In genomic region chr9:110871030-110871429, GRCm38 (mm10) we compare ENCODE assay signal across 9 mouse cellular contexts. TPM values are rescaled to one million over a fixed set of nuclear protein-coding genes. Genes with fewer than 3 reads are reported as not detected.
DNase-seq lines count a peak whose midpoint lies in the region; ATAC-seq and TF ChIP-seq lines count a peak whose summit lies in the region.
"Had no signal": no experiment of that assay in that cellular context is flagged by ENCODE, and none has a peak within 500 bp of the region (broad histone marks: within the 10 kb centered on the region; RNA-seq: fewer than 3 reads in every experiment).

No protein-coding gene starts in this region.

- H3K9me3 ChIP-seq in G1E (replicated peaks), result no peaks in the 10 kb centered on the region
- H3K9me3 ChIP-seq: midbrain, embryonic 12.5 days had no signal

- H3K36me3 ChIP-seq in G1E (replicated peaks), result no peaks in the 10 kb centered on the region
- H3K36me3 ChIP-seq: midbrain, embryonic 12.5 days had no signal

- H3K4me1 ChIP-seq in G1E (ENCODE audit: insufficient read depth, low read depth, low read length), result no peaks in the 10 kb centered on the region

- no peak overlapping the region for H3K4me3 ChIP-seq in G1E (ENCODE audit: low read depth, low read length)
- H3K4me3 ChIP-seq: midbrain, embryonic 12.5 days had no signal

- ATAC-seq in G1E (ENCODE audit: extremely low read depth, insufficient number of reproducible peaks, low FRiP score, poor library complexity, severe bottlenecking), result no peak
- peak; percentile 51; the same call in 1 of the 2 replicates for ATAC-seq in erythroblast, adult 5-6 weeks (replicated peaks; ENCODE audit: low FRiP score, poor library complexity, severe bottlenecking)
- no peak for ATAC-seq in erythroid progenitor cell, adult 5-6 weeks (replicated peaks; ENCODE audit: low FRiP score, poor library complexity, severe bottlenecking)

- DNase-seq in layer of hippocampus, adult 11-12 months (ENCODE audit: low spot score), result peak; percentile 67
- DNase-seq in layer of hippocampus, adult 9-11 months, result no peak
- DNase-seq in G1E (ENCODE audit: low spot score), result peak; percentile 64
- DNase-seq in brain, adult 2 months (ENCODE audit: low read depth, low spot score), result peak; percentile 73
- DNase-seq in layer of hippocampus, adult 9-10 months (ENCODE audit: low spot score), result peak; percentile 24
- peak; percentile 65 for DNase-seq in mesoderm, embryonic 11.5 days (ENCODE audit: low read depth, low spot score)

- H3K27me3 ChIP-seq in G1E (ENCODE audit: insufficient read depth, low read length), result peaks cover 25% of the 10 kb centered on the region

- TF ChIP-seq CTCF in G1E (IDR thresholded peaks at IDR 0.05; ENCODE audit: low read depth, low read length), result peak; percentile 83

RNA-seq across cellular contexts. Expression of gene Als2cl, which starts 8.6 kb away (rescaled TPM):
- total RNA-seq in G1E (2014; fragmentation: Nextera tagmentation), result not detected in 2 replicates
- not detected in 2 replicates for total RNA-seq in G1E (2017)
- not detected in 2 replicates for polyA plus RNA-seq in G1E (2012)
- 0.63 TPM in 1 of 2 replicates, not detected in the other for total RNA-seq in erythroblast, adult 5-6 weeks (2015; ENCODE audit: low replicate concordance)
- total RNA-seq in erythroblast, adult 5-6 weeks (2017; ENCODE audit: low replicate concordance), result not detected in 2 replicates
- total RNA-seq in erythroid progenitor cell, adult 5-6 weeks (2015; ENCODE audit: low replicate concordance), result 0.36 TPM in 1 of 2 replicates, not detected in the other
- 0.26 TPM in 1 of 2 replicates, not detected in the other for total RNA-seq in erythroid progenitor cell, adult 5-6 weeks (2017; ENCODE audit: low replicate concordance)

RNA-seq across cellular contexts. Expression of gene Tmie, which starts 8.9 kb away (rescaled TPM):
- total RNA-seq in G1E (2014; fragmentation: Nextera tagmentation), result not detected in 2 replicates
- 0.11 TPM in 1 of 2 replicates, not detected in the other for total RNA-seq in G1E (2017)
- polyA plus RNA-seq in G1E (2012), result not detected in 2 replicates
- not detected in 2 replicates for total RNA-seq in erythroblast, adult 5-6 weeks (2015; ENCODE audit: low replicate concordance)
- total RNA-seq in erythroblast, adult 5-6 weeks (2017; ENCODE audit: low replicate concordance), result not detected in 2 replicates
- total RNA-seq in erythroid progenitor cell, adult 5-6 weeks (2015; ENCODE audit: low replicate concordance), result not detected in 2 replicates
- not detected in 2 replicates for total RNA-seq in erythroid progenitor cell, adult 5-6 weeks (2017; ENCODE audit: low replicate concordance)

RNA-seq across cellular contexts. Expression of gene Prss50, which starts 13.3 kb away (rescaled TPM):
- not detected in 2 replicates for total RNA-seq in G1E (2014; fragmentation: Nextera tagmentation)
- total RNA-seq in G1E (2017), result not detected in 2 replicates
- not detected in 2 replicates for polyA plus RNA-seq in G1E (2012)
- total RNA-seq in erythroblast, adult 5-6 weeks (2015; ENCODE audit: low replicate concordance), result 7.7 TPM in 1 of 2 replicates, not detected in the other
- not detected in 2 replicates for total RNA-seq in erythroblast, adult 5-6 weeks (2017; ENCODE audit: low replicate concordance)
- total RNA-seq in erythroid progenitor cell, adult 5-6 weeks (2015; ENCODE audit: low replicate concordance), result not detected in 2 replicates
- not detected in 2 replicates for total RNA-seq in erythroid progenitor cell, adult 5-6 weeks (2017; ENCODE audit: low replicate concordance)
- polyA plus RNA-seq: midbrain, embryonic 12.5 days had no signal

RNA-seq across cellular contexts. Expression of gene Prss46, which starts 26.7 kb away (rescaled TPM):
- total RNA-seq in G1E (2014; fragmentation: Nextera tagmentation) (not detected in 2 replicates), G1E (2017) (not detected in 2 replicates)
- not detected in 2 replicates for polyA plus RNA-seq in G1E (2012)
- total RNA-seq in erythroblast, adult 5-6 weeks (2015; ENCODE audit: low replicate concordance), result not detected in 2 replicates
- not detected in 2 replicates for total RNA-seq in erythroblast, adult 5-6 weeks (2017; ENCODE audit: low replicate concordance)
- total RNA-seq in erythroid progenitor cell, adult 5-6 weeks (2015; ENCODE audit: low replicate concordance), result not detected in 2 replicates
- total RNA-seq in erythroid progenitor cell, adult 5-6 weeks (2017; ENCODE audit: low replicate concordance), result not detected in 2 replicates
- polyA plus RNA-seq: midbrain, embryonic 12.5 days had no signal

RNA-seq across cellular contexts. Expression of gene Prss45, which starts 36.6 kb away (rescaled TPM):
- total RNA-seq in G1E (2014; fragmentation: Nextera tagmentation) (not detected in 2 replicates), G1E (2017) (0.11 TPM in 1 of 2 replicates, not detected in the other)
- not detected in 2 replicates for polyA plus RNA-seq in G1E (2012)
- not detected in 2 replicates for total RNA-seq in erythroblast, adult 5-6 weeks (2015; ENCODE audit: low replicate concordance)
- not detected in 2 replicates for total RNA-seq in erythroblast, adult 5-6 weeks (2017; ENCODE audit: low replicate concordance)
- not detected in 2 replicates for total RNA-seq in erythroid progenitor cell, adult 5-6 weeks (2015; ENCODE audit: low replicate concordance)
- not detected in 2 replicates for total RNA-seq in erythroid progenitor cell, adult 5-6 weeks (2017; ENCODE audit: low replicate concordance)
- polyA plus RNA-seq: midbrain, embryonic 12.5 days had no signal
